Mouse (Mus musculus) brain, embryonic 14.5 days (tissue): ENCODE data around the gene Rfc5.

ENCODE experiments used
- CTCF ChIP-seq: fragments of 200-500 bp; IDR thresholded peaks from 2 replicates; pipeline ENCODE4 v1.5.1; 2012; ENCODE audit warnings: inconsistent platforms, mild to moderate bottlenecking, moderate library complexity, borderline replicate concordance; ENCODE audit not compliant: insufficient read depth, insufficient read length; ENCODE audit errors: extremely low read depth
- POLR2A ChIP-seq: fragments of 200-500 bp; IDR thresholded peaks from 2 replicates; pipeline ENCODE4 v1.6.1; 2012; ENCODE audit warnings: mild to moderate bottlenecking, inconsistent platforms, borderline replicate concordance; ENCODE audit not compliant: poor library complexity, insufficient read depth, insufficient read length, severe bottlenecking; ENCODE audit errors: extremely low read depth

DNA sequence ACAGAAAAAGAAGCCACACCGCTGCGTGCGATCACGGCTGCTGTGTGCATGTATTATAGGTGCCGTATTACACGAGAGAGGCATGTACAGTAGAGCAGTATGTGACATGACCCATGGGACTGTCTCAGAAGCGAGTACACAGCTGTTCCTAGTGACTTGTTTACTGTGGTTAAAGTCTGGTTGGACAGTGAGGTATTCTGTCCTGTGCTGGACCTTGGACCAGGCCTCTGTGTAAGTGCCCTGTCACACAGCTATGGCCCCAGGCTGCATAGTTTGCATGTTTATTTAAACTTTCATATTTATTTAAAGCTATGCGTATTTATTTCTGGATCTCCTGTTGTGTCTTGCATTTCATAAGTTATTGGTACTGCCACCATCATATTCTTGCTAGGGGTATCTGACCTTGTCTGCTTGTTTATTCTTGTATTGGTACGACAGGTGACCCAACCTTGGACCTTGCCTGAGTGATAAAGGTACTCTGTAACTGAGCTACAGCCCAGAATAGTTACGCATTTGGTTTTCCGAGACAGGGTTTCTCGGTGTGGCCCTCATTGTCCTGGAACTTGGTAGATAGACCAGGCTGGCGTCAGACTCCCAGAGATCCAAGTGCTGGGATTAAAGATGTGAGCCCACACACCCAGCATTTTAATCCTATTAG lies 22.8 kb downstream of the Rfc5 start:
- TF ChIP-seq POLR2A (no peak), CTCF (no peak)
